23 mouse cellular contexts compared by ENCODE assay signal in genomic region chr17:37525427-37525826, GRCm38 (mm10). TPM values are rescaled to one million over a fixed set of nuclear protein-coding genes. Genes with fewer than 3 reads are reported as not detected.
"Had no signal": no experiment of that assay in that cellular context is flagged by ENCODE, and none has a peak within 500 bp of the region (broad histone marks: within the 10 kb centered on the region; RNA-seq: fewer than 3 reads in every experiment).

No protein-coding gene starts in this region.

RNA-seq across cellular contexts. Expression of gene Olfr111, which starts 17.6 kb away (rescaled TPM):
- total RNA-seq: layer of hippocampus, postnatal 14 days; left cerebral cortex, postnatal 25 days; neutrophil, adult 5-6 weeks had no signal
- polyA plus RNA-seq: intestine, embryonic 14.5 days; intestine, postnatal 0 days; kidney, embryonic 14.5 days; kidney, postnatal 0 days; large intestine, adult 2 months; limb, embryonic 10.5 days; limb, embryonic 13.5 days; liver, embryonic 13.5 days; liver, postnatal 0 days; lung, embryonic 14.5 days; midbrain, embryonic 12.5 days; midbrain, embryonic 15.5 days; myocyte; neural tube, embryonic 13.5 days; stomach, embryonic 15.5 days; testis, adult 2 months had no signal

RNA-seq across cellular contexts. Expression of gene Olfr110, which starts 33.2 kb away (rescaled TPM):
- total RNA-seq: layer of hippocampus, postnatal 14 days; left cerebral cortex, postnatal 25 days; neutrophil, adult 5-6 weeks had no signal
- polyA plus RNA-seq: intestine, embryonic 14.5 days; intestine, postnatal 0 days; kidney, adult 2 months; kidney, embryonic 14.5 days; kidney, postnatal 0 days; large intestine, adult 2 months; limb, embryonic 10.5 days; limb, embryonic 13.5 days; liver, embryonic 13.5 days; liver, postnatal 0 days; lung, embryonic 14.5 days; midbrain, embryonic 12.5 days; midbrain, embryonic 15.5 days; myocyte; neural tube, embryonic 13.5 days; stomach, embryonic 15.5 days; testis, adult 2 months; urinary bladder, adult 2 months had no signal

RNA-seq across cellular contexts. Expression of gene H2-M2, which starts 42.1 kb away (rescaled TPM):
- total RNA-seq: layer of hippocampus, adult 8-10 months; layer of hippocampus, postnatal 14 days; left cerebral cortex, adult 8-10 months; left cerebral cortex, postnatal 25 days; neutrophil, adult 5-6 weeks had no signal
- polyA plus RNA-seq: intestine, embryonic 14.5 days; kidney, embryonic 14.5 days; kidney, postnatal 0 days; limb, embryonic 10.5 days; limb, embryonic 13.5 days; liver, embryonic 13.5 days; liver, postnatal 0 days; lung, embryonic 14.5 days; midbrain, embryonic 12.5 days; midbrain, embryonic 15.5 days; myocyte; neural tube, embryonic 13.5 days; stomach, embryonic 15.5 days; testis, adult 2 months had no signal

RNA-seq across cellular contexts. Expression of gene Olfr112, which starts 43.8 kb away (rescaled TPM):
- total RNA-seq: layer of hippocampus, adult 8-10 months; layer of hippocampus, postnatal 14 days; left cerebral cortex, adult 8-10 months; left cerebral cortex, postnatal 25 days; neutrophil, adult 5-6 weeks had no signal
- polyA plus RNA-seq: intestine, embryonic 14.5 days; intestine, postnatal 0 days; kidney, adult 2 months; kidney, embryonic 14.5 days; kidney, postnatal 0 days; large intestine, adult 2 months; limb, embryonic 10.5 days; limb, embryonic 13.5 days; liver, embryonic 13.5 days; liver, postnatal 0 days; lung, embryonic 14.5 days; midbrain, embryonic 12.5 days; midbrain, embryonic 15.5 days; myocyte; neural tube, embryonic 13.5 days; stomach, embryonic 15.5 days; urinary bladder, adult 2 months had no signal

RNA-seq across cellular contexts. Expression of gene Olfr113, which starts 52.0 kb away (rescaled TPM):
- total RNA-seq: layer of hippocampus, adult 8-10 months; layer of hippocampus, postnatal 14 days; left cerebral cortex, adult 8-10 months; left cerebral cortex, postnatal 25 days; neutrophil, adult 5-6 weeks had no signal
- polyA plus RNA-seq: intestine, embryonic 14.5 days; intestine, postnatal 0 days; kidney, adult 2 months; kidney, embryonic 14.5 days; kidney, postnatal 0 days; large intestine, adult 2 months; limb, embryonic 10.5 days; limb, embryonic 13.5 days; liver, embryonic 13.5 days; liver, postnatal 0 days; lung, embryonic 14.5 days; midbrain, embryonic 12.5 days; midbrain, embryonic 15.5 days; myocyte; neural tube, embryonic 13.5 days; stomach, embryonic 15.5 days; testis, adult 2 months; urinary bladder, adult 2 months had no signal
